Mouse (Mus musculus) urinary bladder, postnatal 14 days (tissue): ENCODE results near the gene Rpa2.

Experiments
- DNase-seq: peaks from one replicate; pipeline ENCODE4 v3.0.0; 2021; ENCODE audit warnings: low spot score

Gene Rpa2

GRCm38 (mm10) chr4:132803876-132804275 lies 35.7 kb downstream of the Rpa2 start:
- no peak for DNase-seq

GRCm38 (mm10) chr4:132804331-132804730 lies 36.2 kb downstream of the Rpa2 start:
- DNase-seq = no peak

- no peak for DNase-seq
These were observed 37.0 kb downstream of the Rpa2 start for GRCm38 (mm10) chr4:132805146-132805545.

- no peak for DNase-seq
These were observed 37.6 kb downstream of the Rpa2 start for GRCm38 (mm10) chr4:132805599-132806197.

GRCm38 (mm10) chr4:132806620-132807191 lies 38.6 kb downstream of the Rpa2 start:
- DNase-seq = no peak

GRCm38 (mm10) chr4:132807771-132808641 lies 39.9 kb downstream of the Rpa2 start:
- no peak for DNase-seq

GRCm38 (mm10) chr4:132809621-132810020 lies 41.5 kb downstream of the Rpa2 start:
- no peak for DNase-seq

GRCm38 (mm10) chr4:132816404-132816803 lies 48.3 kb downstream of the Rpa2 start:
- no peak for DNase-seq

GRCm38 (mm10) chr4:132816855-132817254 lies 48.7 kb downstream of the Rpa2 start:
- DNase-seq = no peak

- DNase-seq = no peak
These were observed 50.3 kb downstream of the Rpa2 start for GRCm38 (mm10) chr4:132818442-132818841.

GRCm38 (mm10) chr4:132823614-132824366 lies 55.7 kb downstream of the Rpa2 start:
- peak; percentile 75 for DNase-seq
